9 mouse cellular contexts compared by ENCODE assay signal in the genomic region with DNA sequence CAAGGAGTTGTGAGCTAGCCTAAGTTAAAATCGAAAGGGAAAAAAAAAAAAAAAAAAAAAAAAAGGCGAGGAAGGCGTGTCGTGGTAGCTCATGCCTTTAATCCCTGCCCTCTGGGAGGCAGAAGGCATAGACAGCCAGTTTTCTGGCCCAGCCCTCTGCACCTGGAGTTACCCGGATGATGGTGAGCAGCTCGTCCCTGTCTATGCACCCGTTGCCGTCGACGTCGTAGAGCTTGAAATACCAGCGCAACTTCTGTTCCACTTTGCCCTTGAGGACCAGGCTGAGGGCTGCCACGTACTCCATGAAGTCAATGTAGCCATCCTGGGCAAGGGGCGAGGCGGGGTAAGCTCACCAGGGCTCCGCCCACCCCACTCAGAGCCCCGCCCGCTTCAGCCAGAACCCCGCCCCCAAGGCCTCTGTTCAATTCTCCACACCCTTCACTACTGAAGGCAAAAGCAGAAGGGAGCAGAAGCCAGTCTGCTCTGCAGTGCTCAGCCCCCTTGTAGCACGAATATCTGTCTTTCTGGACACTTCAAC. TPM values are rescaled to one million over a fixed set of nuclear protein-coding genes. Genes with fewer than 3 reads are reported as not detected.
DNase-seq lines count a peak whose midpoint lies in the region.
"Had no signal": no experiment of that assay in that cellular context is flagged by ENCODE, and none has a peak within 500 bp of the region (broad histone marks: within the 10 kb centered on the region; RNA-seq: fewer than 3 reads in every experiment).

No protein-coding gene starts in this region.

- 4% methylated on average over 20 of the region's 20 CpGs for WGBS in forebrain, embryonic 10.5 days
- WGBS in limb, embryonic 10.5 days = 6% methylated on average over 19 of the region's 20 CpGs
- 5% methylated on average over 17 of the region's 20 CpGs for WGBS in midbrain, embryonic 10.5 days

- H3K27me3 ChIP-seq in forebrain, embryonic 10.5 days (ENCODE audit: poor library complexity, severe bottlenecking) = peaks cover 90% of the 10 kb centered on the region
- peaks cover 50% of the 10 kb centered on the region for H3K27me3 ChIP-seq in limb, embryonic 10.5 days (ENCODE audit: low read depth, poor library complexity, severe bottlenecking)
- peaks cover 73% of the 10 kb centered on the region for H3K27me3 ChIP-seq in midbrain, embryonic 10.5 days (ENCODE audit: low read depth, poor library complexity, severe bottlenecking)

- peaks cover 25% of the 10 kb centered on the region for H3K4me1 ChIP-seq in forebrain, embryonic 10.5 days
- peaks cover 15% of the 10 kb centered on the region for H3K4me1 ChIP-seq in limb, embryonic 10.5 days
- H3K4me1 ChIP-seq in midbrain, embryonic 10.5 days = peaks cover 33% of the 10 kb centered on the region

- H3K9me3 ChIP-seq in forebrain, embryonic 10.5 days = 0 out of 2 replicates have a peak, but pooled peaks cover 4% of the 10 kb centered on the region
- H3K9me3 ChIP-seq in limb, embryonic 10.5 days (replicated peaks) = no peaks in the 10 kb centered on the region
- H3K9me3 ChIP-seq in midbrain, embryonic 10.5 days (replicated peaks) = no peaks in the 10 kb centered on the region

- peak overlapping the region; percentile 38 for H3K4me3 ChIP-seq in forebrain, embryonic 10.5 days
- peak overlapping the region; percentile 40 for H3K4me3 ChIP-seq in limb, embryonic 10.5 days
- H3K4me3 ChIP-seq in midbrain, embryonic 10.5 days = peak overlapping the region; percentile 38

- H3K27ac ChIP-seq in forebrain, embryonic 10.5 days = no peak overlapping the region
- no peak overlapping the region for H3K27ac ChIP-seq in limb, embryonic 10.5 days
- 0 out of 2 replicates have a peak overlapping the region, but pooled peaks have one; percentile 10 for H3K27ac ChIP-seq in midbrain, embryonic 10.5 days (replicated peaks)

- DNase-seq in CD8-positive naive resting alpha-beta T cell, adult 2 months (ENCODE audit: low read depth in 2 of 2, low spot score in 2 of 2) = peak; percentile 7 to 25
- DNase-seq in adrenal gland, adult 8-10 months = peak; percentile 64
- DNase-seq in forebrain, embryonic 10.5 days (ENCODE audit: extremely low spot score, low spot score) = peak; percentile 44
- DNase-seq in heart, postnatal 4 days = peak; percentile 40
- peak; percentile 58 for DNase-seq in limb, embryonic 10.5 days (ENCODE audit: low spot score)
- DNase-seq in midbrain, embryonic 10.5 days (ENCODE audit: low spot score) = peak; percentile 72
- peak; percentile 57 to 76 for DNase-seq in spleen, postnatal 4 days (ENCODE audit: low spot score in 2 of 2)
- DNase-seq in cerebellum, adult 9-11 months = no peak

- H3K36me3 ChIP-seq in forebrain, embryonic 10.5 days (replicated peaks) = no peaks in the 10 kb centered on the region
- H3K36me3 ChIP-seq in limb, embryonic 10.5 days = no peaks in the 10 kb centered on the region
- H3K36me3 ChIP-seq in midbrain, embryonic 10.5 days = no peaks in the 10 kb centered on the region

RNA-seq across cellular contexts. Expression of a gene that starts 4.9 kb away (rescaled TPM):
- 1 to 10 TPM; 3.0 to 4.5 (median 3.4) TPM for total RNA-seq in adrenal gland, adult 8-10 months (2022)
- 0.99 and 1.7 TPM in 2 replicates for polyA plus RNA-seq in forebrain, embryonic 10.5 days (2016; fragmentation: Nextera tagmentation; extraction: Ambion mirVana)
- under 1 TPM; 0.41 to 0.52 TPM for total RNA-seq in heart, postnatal 4 days (2021)
- polyA plus RNA-seq in limb, embryonic 10.5 days (2016; fragmentation: Nextera tagmentation; extraction: Ambion mirVana) = 0.29 and 0.34 TPM in 2 replicates
- 5.2 and 5.8 TPM in 2 replicates for polyA plus RNA-seq in midbrain, embryonic 10.5 days (2016; fragmentation: Nextera tagmentation; extraction: Ambion mirVana)
- total RNA-seq: left cerebral cortex, postnatal 25 days had no signal

RNA-seq across cellular contexts. Expression of a gene that starts 10.3 kb away (rescaled TPM):
- 1 to 10 TPM; 1.6 to 2.9 (median 2.1) TPM for total RNA-seq in adrenal gland, adult 8-10 months (2022)
- 1.3 and 1.5 TPM in 2 replicates for polyA plus RNA-seq in forebrain, embryonic 10.5 days (2016; fragmentation: Nextera tagmentation; extraction: Ambion mirVana)
- under 1 TPM in 1 of 2 experiments, not detected in 1; 0.17 TPM for total RNA-seq in heart, postnatal 4 days (2021)
- 0.58 and 0.61 TPM in 2 replicates for polyA plus RNA-seq in limb, embryonic 10.5 days (2016; fragmentation: Nextera tagmentation; extraction: Ambion mirVana)
- polyA plus RNA-seq in midbrain, embryonic 10.5 days (2016; fragmentation: Nextera tagmentation; extraction: Ambion mirVana) = 1.2 and 2.2 TPM in 2 replicates

RNA-seq across cellular contexts. Expression of a gene that starts 26.8 kb away (rescaled TPM):
- total RNA-seq in adrenal gland, adult 8-10 months (2022) = 10 to 100 TPM; 46.1 to 54.7 (median 50.0) TPM
- polyA plus RNA-seq in forebrain, embryonic 10.5 days (2016; fragmentation: Nextera tagmentation; extraction: Ambion mirVana) = 77.3 and 81.9 TPM in 2 replicates
- 10 to 100 TPM; 31.9 to 35.4 TPM for total RNA-seq in heart, postnatal 4 days (2021)
- polyA plus RNA-seq in limb, embryonic 10.5 days (2016; fragmentation: Nextera tagmentation; extraction: Ambion mirVana) = 89.9 and 106 TPM in 2 replicates
- 83.8 and 84.2 TPM in 2 replicates for polyA plus RNA-seq in midbrain, embryonic 10.5 days (2016; fragmentation: Nextera tagmentation; extraction: Ambion mirVana)

RNA-seq across cellular contexts. Expression of a gene that starts 41.0 kb away (rescaled TPM):
- 1 to 10 TPM in 2 of 4 experiments, under 1 TPM in 2; 0.83 to 1.2 (median 0.99) TPM for total RNA-seq in adrenal gland, adult 8-10 months (2022)
- polyA plus RNA-seq in forebrain, embryonic 10.5 days (2016; fragmentation: Nextera tagmentation; extraction: Ambion mirVana) = 0.22 and 0.37 TPM in 2 replicates
- total RNA-seq in heart, postnatal 4 days (2021) = 1 to 10 TPM; 2.2 to 3.5 TPM
- 0.23 and 0.33 TPM in 2 replicates for polyA plus RNA-seq in limb, embryonic 10.5 days (2016; fragmentation: Nextera tagmentation; extraction: Ambion mirVana)
- 0.15 and 0.20 TPM in 2 replicates for polyA plus RNA-seq in midbrain, embryonic 10.5 days (2016; fragmentation: Nextera tagmentation; extraction: Ambion mirVana)

RNA-seq across cellular contexts. Expression of a gene that starts 41.7 kb away (rescaled TPM):
- total RNA-seq in adrenal gland, adult 8-10 months (2022) = under 1 TPM in 2 of 4 experiments, not detected in 2; 0.17 to 0.35 TPM
- polyA plus RNA-seq in forebrain, embryonic 10.5 days (2016; fragmentation: Nextera tagmentation; extraction: Ambion mirVana) = 0.27 TPM in 1 of 2 replicates, not detected in the other
- under 1 TPM; 0.32 to 0.45 TPM for total RNA-seq in heart, postnatal 4 days (2021)
- 0.24 and 0.31 TPM in 2 replicates for polyA plus RNA-seq in limb, embryonic 10.5 days (2016; fragmentation: Nextera tagmentation; extraction: Ambion mirVana)
- 0.21 and 0.33 TPM in 2 replicates for polyA plus RNA-seq in midbrain, embryonic 10.5 days (2016; fragmentation: Nextera tagmentation; extraction: Ambion mirVana)
